Mouse (Mus musculus) lung, postnatal 0 days (tissue): ENCODE data around the gene Ubqln1. TPM values are rescaled to one million over a fixed set of nuclear protein-coding genes. Genes with fewer than 3 reads are reported as not detected.

Source experiments
- ATAC-seq: fragments of 200-750 bp; cut with Nextera tagmentation; 2 replicates; pipeline ENCODE4 v1.8.0; 2017; ENCODE audit warnings: moderate library complexity
- DNase-seq: peaks from one replicate; pipeline ENCODE4 v3.0.0-alpha.2; 2016; ENCODE audit warnings: low spot score
- H3K27ac ChIP-seq: fragments of 300-500 bp; sonication (generic); 2 replicates; pipeline ENCODE4 v1.5.1; 2014; ENCODE audit warnings: antibody characterized with exemption, mild to moderate bottlenecking, low read length, mixed read lengths
- H3K27me3 ChIP-seq: fragments of 300-500 bp; sonication (generic); replicated peaks from 2 replicates; pipeline ENCODE4 v1.6.1; 2014; ENCODE audit warnings: low read length, mixed read lengths; ENCODE audit not compliant: insufficient read depth
- H3K36me3 ChIP-seq: fragments of 300-500 bp; sonication (generic); 2 replicates; pipeline ENCODE4 v1.6.1; 2014; ENCODE audit warnings: low read length, mixed read lengths; ENCODE audit not compliant: insufficient read depth
- H3K4me1 ChIP-seq: fragments of 300-500 bp; sonication (generic); 2 replicates; pipeline ENCODE4 v1.6.1; 2014; ENCODE audit warnings: antibody characterized with exemption, low read depth, low read length, mixed read lengths; ENCODE audit not compliant: insufficient read depth
- H3K4me2 ChIP-seq: fragments of 300-500 bp; sonication (generic); replicated peaks from 2 replicates; pipeline ENCODE4 v1.6.1; 2014; ENCODE audit warnings: low read depth, mild to moderate bottlenecking, low read length, moderate library complexity, mixed read lengths
- H3K4me3 ChIP-seq: fragments of 300-500 bp; sonication (generic); 2 replicates; pipeline ENCODE4 v1.5.1; 2014; ENCODE audit warnings: low read depth, low read length
- H3K9ac ChIP-seq: fragments of 300-500 bp; sonication (generic); replicated peaks from 2 replicates; pipeline ENCODE4 v1.6.1; 2014; ENCODE audit warnings: low read depth, mild to moderate bottlenecking
- H3K9me3 ChIP-seq: fragments of 300-500 bp; sonication (generic); 2 replicates; pipeline ENCODE4 v1.6.1; 2016; ENCODE audit warnings: low read length, mixed read lengths
- CTCF ChIP-seq: IDR thresholded peaks from 2 replicates; pipeline ENCODE4 v1.5.1; 2016; ENCODE audit warnings: antibody characterized with exemption, mild to moderate bottlenecking
- EP300 ChIP-seq: IDR thresholded peaks from 2 replicates; pipeline ENCODE4 v1.6.1; 2016; ENCODE audit warnings: antibody characterized with exemption, mild to moderate bottlenecking, control low read depth
- WGBS: fragments of 180-500 bp; shearing (Covaris S2); extraction: QIAGEN DNeasy Blood & Tissue Kit; methylation state at CpG from one replicate; pipeline ENCODE4 v1.1.7; 2014; 5-methylcytosine and 5-hydroxymethylcytosine counted together
- polyA plus RNA-seq: library from polyadenylated mRNA; unstranded; fragments of >200 nt; fragmentation: Nextera tagmentation; extraction: Ambion mirVana; gene quantifications from 2 replicates; pipeline ENCODE4 v1.2.1, GENCODE M21; 2015

Gene Ubqln1
- polyA plus RNA-seq, 1 experiment from 2014 or later: 52.3 TPM

- Histone ChIP-seq H3K4me3 (no peak overlapping the region), H3K27me3 (no peaks in the 10 kb centered on the region), H3K4me1 (no peaks in the 10 kb centered on the region), H3K9me3 (no peaks in the 10 kb centered on the region), H3K9ac (no peak overlapping the region), H3K36me3 (no peaks in the 10 kb centered on the region; the same call in 1 of the 2 replicates), H3K27ac (no peak overlapping the region), H3K4me2 (no peak overlapping the region)
- WGBS: 82% methylated on average over 3 of the region's 3 CpGs
- DNase-seq: no peak
- ATAC-seq: no peak
- TF ChIP-seq CTCF (no peak), EP300 (no peak)
These were observed 18.2 kb downstream of the Ubqln1 start for GRCm38 (mm10) chr13:58197211-58197610.

DNA sequence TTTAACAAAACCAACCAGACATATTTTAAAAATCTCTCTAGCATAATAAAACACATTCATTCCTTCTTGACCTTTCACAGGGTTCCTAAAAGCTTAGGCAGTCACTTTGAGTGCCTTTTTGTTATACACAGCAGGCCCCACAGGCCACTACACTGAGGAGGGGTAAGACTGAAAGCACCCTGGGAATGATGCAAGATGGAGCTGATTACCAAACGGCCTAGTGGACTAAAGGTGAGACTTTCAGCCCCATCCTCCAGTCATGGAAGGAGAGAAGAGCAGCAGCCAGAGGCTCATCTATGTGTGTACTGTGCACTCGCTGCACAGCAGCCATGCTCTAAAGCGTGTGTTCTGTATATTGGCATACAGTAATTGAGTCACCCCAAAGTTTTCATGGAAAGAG, 20.5 kb downstream of the Ubqln1 start:
- TF ChIP-seq EP300 (no peak), CTCF (no peak)
- H3K27me3 ChIP-seq: no peaks in the 10 kb centered on the region
- no peak overlapping the region for H3K4me2 ChIP-seq
- DNase-seq (no peak), ATAC-seq (no peak)
- 84% methylated on average over 3 of the region's 3 CpGs for WGBS
- peaks cover 11% of the 10 kb centered on the region; the same call in 1 of the 2 replicates for H3K36me3 ChIP-seq
- H3K9ac ChIP-seq: no peak overlapping the region
- no peaks in the 10 kb centered on the region for H3K4me1 ChIP-seq
- no peak overlapping the region for H3K4me3 ChIP-seq
- no peak overlapping the region for H3K27ac ChIP-seq
- no peaks in the 10 kb centered on the region for H3K9me3 ChIP-seq

- DNase-seq (no peak), ATAC-seq (no peak)
- H3K9me3 ChIP-seq: no peaks in the 10 kb centered on the region
- H3K4me3 ChIP-seq: no peak overlapping the region
- no peak overlapping the region for H3K9ac ChIP-seq
- 95% methylated on average over 3 of the region's 3 CpGs for WGBS
- no peaks in the 10 kb centered on the region for H3K4me1 ChIP-seq
- peaks cover 11% of the 10 kb centered on the region; the same call in 1 of the 2 replicates for H3K36me3 ChIP-seq
- H3K27ac ChIP-seq: no peak overlapping the region
- no peak overlapping the region for H3K4me2 ChIP-seq
- TF ChIP-seq CTCF (no peak), EP300 (no peak)
- no peaks in the 10 kb centered on the region for H3K27me3 ChIP-seq
These were observed 22.2 kb downstream of the Ubqln1 start for GRCm38 (mm10) chr13:58193221-58193620.

DNA sequence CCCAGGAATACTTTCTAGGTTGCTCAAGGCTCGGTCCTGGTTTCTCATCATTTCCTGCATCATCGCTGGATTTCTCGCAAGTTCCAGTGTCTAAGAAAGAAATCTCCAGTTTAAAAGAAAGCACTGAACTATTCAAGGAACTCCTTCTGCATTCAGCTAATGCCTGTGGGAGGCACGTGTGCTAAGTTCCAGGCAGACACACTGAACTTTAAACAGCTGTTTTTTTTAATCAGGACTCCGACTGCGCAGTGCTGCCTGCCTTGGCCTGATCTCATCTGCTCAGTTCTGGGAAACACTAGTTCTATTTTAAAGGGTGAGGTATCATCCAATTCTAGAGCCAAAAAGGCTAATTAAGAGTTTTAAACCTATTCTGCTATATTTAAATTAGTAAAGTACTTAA, 23.3 kb downstream of the Ubqln1 start:
- H3K27me3 ChIP-seq: no peaks in the 10 kb centered on the region
- no peak overlapping the region for H3K27ac ChIP-seq
- DNase-seq (no peak), ATAC-seq (no peak)
- H3K4me2 ChIP-seq: no peak overlapping the region
- no peaks in the 10 kb centered on the region for H3K4me1 ChIP-seq
- peaks cover 11% of the 10 kb centered on the region; the same call in 1 of the 2 replicates for H3K36me3 ChIP-seq
- H3K9me3 ChIP-seq: no peaks in the 10 kb centered on the region
- TF ChIP-seq EP300 (no peak), CTCF (no peak)
- WGBS: 95% methylated on average over 6 of the region's 6 CpGs
- H3K4me3 ChIP-seq: no peak overlapping the region
- no peak overlapping the region for H3K9ac ChIP-seq

GRCm38 (mm10) chr13:58191516-58191915, 23.9 kb downstream of the Ubqln1 start:
- Histone ChIP-seq H3K9me3 (no peaks in the 10 kb centered on the region), H3K27me3 (no peaks in the 10 kb centered on the region), H3K9ac (no peak overlapping the region), H3K27ac (no peak overlapping the region), H3K36me3 (peaks cover 15% of the 10 kb centered on the region; the same call in 1 of the 2 replicates), H3K4me1 (no peaks in the 10 kb centered on the region), H3K4me3 (no peak overlapping the region), H3K4me2 (no peak overlapping the region)
- 97% methylated on average over 14 of the region's 14 CpGs for WGBS
- TF ChIP-seq CTCF: no peak
- TF ChIP-seq EP300: no peak
- DNase-seq: no peak
- no peak for ATAC-seq

- H3K4me1 ChIP-seq: no peaks in the 10 kb centered on the region
- no peak overlapping the region for H3K9ac ChIP-seq
- peak; percentile 31 for DNase-seq
- H3K27ac ChIP-seq: no peak overlapping the region
- H3K4me3 ChIP-seq: no peak overlapping the region
- no peaks in the 10 kb centered on the region for H3K9me3 ChIP-seq
- H3K36me3 ChIP-seq: peaks cover 21% of the 10 kb centered on the region; the same call in 1 of the 2 replicates
- no peak for TF ChIP-seq EP300
- no peak for TF ChIP-seq CTCF
- H3K4me2 ChIP-seq: no peak overlapping the region
- peak; percentile 78 for ATAC-seq
- WGBS: 63% methylated on average over 5 of the region's 5 CpGs
- no peaks in the 10 kb centered on the region for H3K27me3 ChIP-seq
These were observed 26.0 kb downstream of the Ubqln1 start for GRCm38 (mm10) chr13:58189473-58189872.

DNA sequence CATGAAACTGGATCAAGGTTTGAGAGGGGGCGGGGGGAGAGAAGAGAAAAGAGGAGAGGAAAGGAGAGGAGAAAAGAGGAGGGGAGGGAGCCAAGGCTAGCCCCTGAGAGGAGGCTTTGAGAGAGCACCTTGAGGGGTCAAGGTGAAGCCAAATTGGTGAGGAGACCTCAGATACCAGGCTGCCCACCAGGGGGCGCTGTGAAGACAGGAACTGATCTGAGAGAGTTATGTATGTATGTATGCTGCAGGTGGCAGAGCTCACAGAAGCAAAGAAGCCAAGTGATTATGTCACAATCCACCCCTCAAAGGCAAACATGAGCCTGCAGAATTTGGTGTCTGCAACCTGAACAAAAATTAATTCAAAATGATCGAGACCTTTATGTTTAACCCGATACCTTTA, 27.0 kb downstream of the Ubqln1 start:
- ATAC-seq: peak; percentile 77
- 55% methylated on average over 4 of the region's 4 CpGs for WGBS

More for the DNA sequence above, 27.0 kb downstream of the Ubqln1 start:
- Histone ChIP-seq H3K9me3 (no peaks in the 10 kb centered on the region), H3K36me3 (peaks cover 21% of the 10 kb centered on the region; the same call in 1 of the 2 replicates), H3K27ac (no peak overlapping the region), H3K4me2 (no peak overlapping the region), H3K27me3 (no peaks in the 10 kb centered on the region), H3K9ac (no peak overlapping the region), H3K4me1 (no peaks in the 10 kb centered on the region), H3K4me3 (no peak overlapping the region)
- peak; percentile 97 for TF ChIP-seq CTCF
- TF ChIP-seq EP300: no peak
- peak; percentile 93 for DNase-seq
